Mouse (Mus musculus) limb, embryonic 10.5 days (tissue): ENCODE data around the gene Prpf31. TPM values are rescaled to one million over a fixed set of nuclear protein-coding genes. Genes with fewer than 3 reads are reported as not detected.
"Not testable (repeated sequence)": the region's sequence is repeated elsewhere in the genome, so short reads cannot be mapped to it uniquely, and the experiment has no call there.

Experiments
- DNase-seq: peaks from one replicate; pipeline ENCODE4 v3.0.0-alpha.2; 2017; ENCODE audit warnings: low spot score
- H3K27ac ChIP-seq: fragments of 300-500 bp; sonication (generic); 2 replicates; pipeline ENCODE4 v1.5.1; 2016; ENCODE audit warnings: mild to moderate bottlenecking
- H3K27me3 ChIP-seq: fragments of 300-500 bp; sonication (generic); 2 replicates; pipeline ENCODE4 v1.6.1; 2016; ENCODE audit warnings: low read depth, mild to moderate bottlenecking; ENCODE audit not compliant: poor library complexity, severe bottlenecking
- H3K36me3 ChIP-seq: fragments of 300-500 bp; sonication (generic); 2 replicates; pipeline ENCODE4 v1.6.1; 2016; ENCODE audit warnings: mild to moderate bottlenecking, moderate library complexity
- H3K4me1 ChIP-seq: fragments of 300-500 bp; sonication (generic); 2 replicates; pipeline ENCODE4 v1.6.1; 2016
- H3K4me3 ChIP-seq: fragments of 300-500 bp; sonication (generic); 2 replicates; pipeline ENCODE4 v1.5.1; 2016; ENCODE audit warnings: mild to moderate bottlenecking, moderate library complexity
- H3K9me3 ChIP-seq: fragments of 300-500 bp; sonication (generic); replicated peaks from 2 replicates; pipeline ENCODE4 v1.6.1; 2016; ENCODE audit warnings: mild to moderate bottlenecking
- WGBS: fragments of 180-500 bp; shearing (Covaris S2); methylation state at CpG from one replicate; pipeline ENCODE4 v1.1.7; 2016; 5-methylcytosine and 5-hydroxymethylcytosine counted together
- polyA plus RNA-seq: library from polyadenylated mRNA; unstranded; fragments of >200 nt; fragmentation: Nextera tagmentation; extraction: Ambion mirVana; gene quantifications from 2 replicates; pipeline ENCODE4 v1.2.1, GENCODE M21; 2016

Prpf31 gene
- 181 and 186 TPM in 2 replicates for polyA plus RNA-seq

GRCm38 (mm10) chr7:3629543-3630477 is at the start of gene Prpf31, which contains the start of gene Tfpt:
TSS of gene Prpf31 (plus strand) at chr7:3629985.
TSS of gene Tfpt (minus strand) at chr7:3629929.
- H3K27me3 ChIP-seq = no peaks in the 10 kb centered on the region
- peaks cover 17% of the 10 kb centered on the region for H3K4me1 ChIP-seq
- H3K36me3 ChIP-seq = peaks cover 64% of the 10 kb centered on the region
- peak within 1 kb of the TSS; percentile 85 for H3K27ac ChIP-seq
- peak; percentile 93 for DNase-seq
- WGBS = 1% methylated on average over 47 of the region's 47 CpGs
- peak within 1 kb of the TSS; percentile 75 for H3K4me3 ChIP-seq
- no peaks in the 10 kb centered on the region for H3K9me3 ChIP-seq

GRCm38 (mm10) chr7:3580029-3580428 is 49.8 kb upstream of the Prpf31 start:
- Histone ChIP-seq H3K27ac (no peak overlapping the region), H3K27me3 (no peaks in the 10 kb centered on the region), H3K4me3 (no peak overlapping the region), H3K4me1 (no peaks in the 10 kb centered on the region), H3K36me3 (no peaks in the 10 kb centered on the region), H3K9me3 (no peaks in the 10 kb centered on the region)
- DNase-seq = no peak
- 38% methylated on average over 2 of the region's 2 CpGs for WGBS

DNA sequence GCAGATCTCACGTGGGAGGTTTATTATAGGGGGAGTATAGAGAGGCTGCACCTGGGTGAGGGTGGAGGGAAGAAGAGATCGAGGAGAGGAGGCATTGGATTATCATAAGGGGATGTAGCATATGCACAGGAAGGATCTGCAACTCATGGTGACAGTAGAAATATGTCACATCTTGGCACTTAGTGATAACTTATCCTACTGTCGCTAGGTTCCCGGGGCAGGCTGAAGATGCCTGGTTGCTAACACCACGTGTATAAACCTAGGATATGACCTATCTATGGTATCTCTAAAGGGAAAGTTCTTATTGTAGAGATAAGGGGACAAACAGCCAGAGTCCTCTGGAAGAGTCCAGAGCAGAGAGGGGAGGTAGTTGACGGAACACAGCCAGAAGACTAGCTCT is 44.0 kb upstream of the Prpf31 start:
- no peaks in the 10 kb centered on the region for H3K4me1 ChIP-seq
- no peak for DNase-seq
- WGBS = 13% methylated on average over 6 of the region's 6 CpGs
- no peaks in the 10 kb centered on the region for H3K36me3 ChIP-seq
- no peaks in the 10 kb centered on the region for H3K27me3 ChIP-seq
- no peak overlapping the region for H3K27ac ChIP-seq
- H3K4me3 ChIP-seq = no peak overlapping the region
- H3K9me3 ChIP-seq = no peaks in the 10 kb centered on the region

DNA sequence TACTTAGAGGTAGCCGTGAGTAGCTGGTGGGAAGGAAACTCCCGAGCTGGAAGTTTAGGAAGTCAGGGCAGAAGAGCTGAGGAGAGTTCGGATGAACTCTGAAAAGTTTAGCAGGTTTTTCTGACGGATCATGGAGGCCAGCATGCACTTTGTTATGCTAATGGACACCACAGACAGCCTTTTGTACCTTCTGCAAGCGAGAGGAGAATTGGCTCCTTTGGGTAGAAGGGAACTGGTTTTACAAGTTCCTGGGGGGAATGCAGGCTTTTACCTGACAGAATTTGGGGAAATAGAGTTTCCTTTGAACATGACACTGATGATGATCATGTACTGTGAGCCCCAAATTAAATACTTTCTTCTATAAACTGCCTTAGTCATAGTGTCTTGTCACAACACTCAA is 43.5 kb upstream of the Prpf31 start:
- WGBS = 6% methylated on average over 5 of the region's 5 CpGs
- DNase-seq = no peak
- Histone ChIP-seq H3K4me1 (no peaks in the 10 kb centered on the region), H3K36me3 (no peaks in the 10 kb centered on the region), H3K9me3 (no peaks in the 10 kb centered on the region), H3K4me3 (no peak overlapping the region), H3K27me3 (no peaks in the 10 kb centered on the region), H3K27ac (no peak overlapping the region)

DNA sequence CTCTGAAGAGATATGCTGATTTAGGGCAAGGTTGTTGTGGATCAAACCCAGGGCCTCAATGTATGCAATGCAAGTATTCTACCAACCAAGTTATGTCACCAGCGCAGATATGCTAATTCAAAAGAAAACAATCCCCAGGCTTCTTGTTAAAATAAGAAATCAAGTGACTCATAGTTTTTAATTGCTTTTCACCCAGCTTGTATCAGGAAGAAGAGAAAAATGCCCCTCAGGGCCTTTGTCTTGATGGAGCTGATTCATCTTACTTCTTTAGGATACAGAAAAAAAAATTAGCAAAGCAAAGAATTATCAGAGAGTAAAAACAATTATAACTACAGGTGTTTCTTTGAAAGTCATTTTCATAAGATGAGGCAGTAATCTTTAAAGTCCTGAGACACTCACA is 42.5 kb upstream of the Prpf31 start:
- Histone ChIP-seq H3K9me3 (no peaks in the 10 kb centered on the region), H3K4me1 (no peaks in the 10 kb centered on the region), H3K4me3 (no peak overlapping the region), H3K36me3 (no peaks in the 10 kb centered on the region), H3K27ac (no peak overlapping the region), H3K27me3 (no peaks in the 10 kb centered on the region)
- no peak for DNase-seq
- 81% methylated on average over 1 of the region's 1 CpGs for WGBS

- Histone ChIP-seq H3K27ac (no peak overlapping the region), H3K36me3 (no peaks in the 10 kb centered on the region), H3K4me3 (no peak overlapping the region), H3K27me3 (no peaks in the 10 kb centered on the region), H3K4me1 (no peaks in the 10 kb centered on the region), H3K9me3 (no peaks in the 10 kb centered on the region)
- DNase-seq = no peak
- WGBS = 90% methylated on average over 3 of the region's 3 CpGs
Measured at GRCm38 (mm10) chr7:3590550-3590949, 39.2 kb upstream of the Prpf31 start.

GRCm38 (mm10) chr7:3591534-3591933 is 38.3 kb upstream of the Prpf31 start:
- Histone ChIP-seq H3K27ac (no peak overlapping the region), H3K36me3 (no peaks in the 10 kb centered on the region), H3K27me3 (no peaks in the 10 kb centered on the region), H3K9me3 (no peaks in the 10 kb centered on the region), H3K4me3 (no peak overlapping the region), H3K4me1 (no peaks in the 10 kb centered on the region)
- DNase-seq = no peak
- WGBS = 71% methylated on average over 1 of the region's 1 CpGs

- no peak overlapping the region for H3K4me3 ChIP-seq
- H3K9me3 ChIP-seq = no peaks in the 10 kb centered on the region
- H3K27ac ChIP-seq = no peak overlapping the region
- no peaks in the 10 kb centered on the region for H3K27me3 ChIP-seq
- no peak for DNase-seq
- H3K4me1 ChIP-seq = no peaks in the 10 kb centered on the region
- no peaks in the 10 kb centered on the region for H3K36me3 ChIP-seq
Measured at GRCm38 (mm10) chr7:3593855-3594254, 35.9 kb upstream of the Prpf31 start.

GRCm38 (mm10) chr7:3594686-3595085 is 35.1 kb upstream of the Prpf31 start:
- Histone ChIP-seq H3K27ac (no peak overlapping the region), H3K36me3 (no peaks in the 10 kb centered on the region), H3K4me3 (no peak overlapping the region), H3K27me3 (no peaks in the 10 kb centered on the region), H3K4me1 (no peaks in the 10 kb centered on the region), H3K9me3 (no peaks in the 10 kb centered on the region)
- WGBS = 27% methylated on average over 5 of the region's 5 CpGs
- no peak for DNase-seq

- H3K27ac ChIP-seq = no peak overlapping the region
- H3K36me3 ChIP-seq = no peaks in the 10 kb centered on the region
- no peak for DNase-seq
- no peaks in the 10 kb centered on the region for H3K9me3 ChIP-seq
- WGBS = 19% methylated on average over 9 of the region's 9 CpGs
- no peaks in the 10 kb centered on the region for H3K4me1 ChIP-seq
- no peak overlapping the region for H3K4me3 ChIP-seq
- no peaks in the 10 kb centered on the region for H3K27me3 ChIP-seq
Measured at GRCm38 (mm10) chr7:3595146-3595545, 34.6 kb upstream of the Prpf31 start.

DNA sequence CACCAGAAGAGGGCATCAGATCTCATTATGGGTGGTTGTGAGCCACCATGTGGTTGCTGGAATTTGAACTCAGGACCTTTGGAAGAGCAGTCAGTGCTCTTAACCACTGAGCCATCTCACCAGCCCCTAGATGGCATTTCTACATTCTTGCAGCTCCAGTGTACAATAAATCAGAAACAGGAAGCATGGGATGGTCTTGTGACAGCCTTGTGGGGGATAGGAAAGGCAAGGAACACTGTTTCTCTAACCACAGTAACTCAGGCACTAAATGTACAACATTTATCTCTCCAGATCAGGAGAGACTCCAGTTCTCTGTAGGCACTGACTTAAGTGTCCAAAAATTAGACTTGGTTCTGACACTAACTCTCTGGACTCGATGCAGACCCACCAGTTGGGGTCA is 32.0 kb upstream of the Prpf31 start:
- not testable (repeated sequence) for H3K4me3 ChIP-seq, H3K4me1 ChIP-seq, H3K36me3 ChIP-seq, H3K27ac ChIP-seq, DNase-seq, H3K27me3 ChIP-seq, H3K9me3 ChIP-seq
- WGBS = 76% methylated on average over 1 of the region's 1 CpGs

DNA sequence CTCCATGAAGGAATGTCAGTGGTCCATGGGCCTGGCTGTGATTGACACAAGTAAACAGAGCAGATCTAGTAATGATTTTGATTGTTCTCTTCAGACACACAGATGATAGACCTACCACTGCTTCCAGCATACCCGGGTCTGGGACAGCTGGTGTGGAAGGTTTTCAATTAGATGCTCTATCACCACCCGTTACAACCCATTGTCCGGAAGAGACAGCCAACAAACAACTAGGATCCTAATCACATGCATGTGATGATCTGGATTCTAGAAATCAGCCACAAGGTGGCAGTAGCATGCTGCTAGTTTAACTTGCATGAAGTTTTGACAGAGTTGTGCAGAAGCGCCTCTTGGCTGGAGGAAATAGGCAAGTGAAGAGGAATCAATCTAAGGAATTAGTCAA is 28.7 kb upstream of the Prpf31 start:
- 21% methylated on average over 4 of the region's 4 CpGs for WGBS
- Histone ChIP-seq H3K4me1 (no peaks in the 10 kb centered on the region), H3K27me3 (no peaks in the 10 kb centered on the region), H3K27ac (no peak overlapping the region), H3K9me3 (no peaks in the 10 kb centered on the region), H3K4me3 (no peak overlapping the region), H3K36me3 (no peaks in the 10 kb centered on the region)
- DNase-seq = peak; percentile 70

- Histone ChIP-seq H3K9me3 (no peaks in the 10 kb centered on the region), H3K27me3 (no peaks in the 10 kb centered on the region), H3K4me1 (no peaks in the 10 kb centered on the region), H3K36me3 (no peaks in the 10 kb centered on the region), H3K4me3 (no peak overlapping the region), H3K27ac (no peak overlapping the region)
- WGBS = 13% methylated on average over 2 of the region's 2 CpGs
- DNase-seq = no peak
Measured at GRCm38 (mm10) chr7:3606798-3607197, 23.0 kb upstream of the Prpf31 start.
